Mouse (Mus musculus) common myeloid progenitor, adult 5-6 weeks (primary cell): ENCODE data around the gene Rps19. TPM values are rescaled to one million over a fixed set of nuclear protein-coding genes. Genes with fewer than 3 reads are reported as not detected.

ENCODE experiments used
- ATAC-seq: replicated peaks from 2 replicates; pipeline ENCODE4 v1.8.0; 2016; ENCODE audit warnings: low read depth, mild to moderate bottlenecking, moderate TSS enrichment, inconsistent platforms; ENCODE audit not compliant: poor library complexity, severe bottlenecking
- total RNA-seq: library from RNA; stranded (forward); fragments of 200-1000, 187-1606 nt; gene quantifications from 2 replicates; pipeline ENCODE4 v1.2.3, GENCODE M21; 2017

Rps19 gene
- total RNA-seq, 1 experiment from 2014 or later, result 1,538 TPM

DNA sequence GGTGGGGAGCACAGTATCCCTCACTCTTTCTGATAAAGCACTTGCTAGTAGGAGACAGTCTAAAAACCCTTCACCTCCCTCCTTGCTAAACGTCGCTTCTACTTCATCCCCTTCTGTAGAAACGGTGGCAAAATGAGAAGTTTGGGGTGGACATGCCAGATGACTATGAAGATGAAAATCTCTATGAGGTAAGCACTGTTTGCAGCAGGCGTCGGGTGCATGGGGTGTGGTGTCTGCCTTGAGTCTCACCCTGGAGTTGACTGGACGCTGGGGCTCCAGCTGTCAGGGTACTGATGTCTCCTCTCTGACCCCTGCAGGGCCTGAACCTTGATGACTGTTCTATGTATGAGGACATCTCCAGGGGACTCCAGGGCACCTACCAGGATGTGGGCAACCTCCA is 16.9 kb downstream of the Rps19 start:
- no peak for ATAC-seq

DNA sequence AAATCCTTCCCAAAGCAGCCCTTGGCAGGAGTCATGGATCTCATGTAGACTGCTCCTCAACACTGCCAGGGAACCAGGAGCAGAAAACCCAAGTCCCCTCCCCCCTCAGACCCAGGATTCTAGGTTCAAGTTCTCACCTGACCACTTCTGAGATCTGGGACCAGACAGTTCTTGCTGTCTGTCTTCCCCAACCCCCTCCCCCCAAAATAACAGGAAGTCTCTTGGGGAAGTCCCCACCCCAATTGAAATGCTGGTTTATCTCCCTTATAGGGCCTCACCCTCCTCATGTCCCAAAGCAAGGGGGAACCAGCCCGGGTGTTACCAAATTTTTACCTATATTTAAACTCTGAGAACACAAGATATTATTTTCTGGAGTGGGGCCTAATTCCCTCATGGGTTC is 17.7 kb downstream of the Rps19 start:
- no peak for ATAC-seq

GRCm38 (mm10) chr7:24902264-24902629 is 18.1 kb downstream of the Rps19 start:
- no peak for ATAC-seq

DNA sequence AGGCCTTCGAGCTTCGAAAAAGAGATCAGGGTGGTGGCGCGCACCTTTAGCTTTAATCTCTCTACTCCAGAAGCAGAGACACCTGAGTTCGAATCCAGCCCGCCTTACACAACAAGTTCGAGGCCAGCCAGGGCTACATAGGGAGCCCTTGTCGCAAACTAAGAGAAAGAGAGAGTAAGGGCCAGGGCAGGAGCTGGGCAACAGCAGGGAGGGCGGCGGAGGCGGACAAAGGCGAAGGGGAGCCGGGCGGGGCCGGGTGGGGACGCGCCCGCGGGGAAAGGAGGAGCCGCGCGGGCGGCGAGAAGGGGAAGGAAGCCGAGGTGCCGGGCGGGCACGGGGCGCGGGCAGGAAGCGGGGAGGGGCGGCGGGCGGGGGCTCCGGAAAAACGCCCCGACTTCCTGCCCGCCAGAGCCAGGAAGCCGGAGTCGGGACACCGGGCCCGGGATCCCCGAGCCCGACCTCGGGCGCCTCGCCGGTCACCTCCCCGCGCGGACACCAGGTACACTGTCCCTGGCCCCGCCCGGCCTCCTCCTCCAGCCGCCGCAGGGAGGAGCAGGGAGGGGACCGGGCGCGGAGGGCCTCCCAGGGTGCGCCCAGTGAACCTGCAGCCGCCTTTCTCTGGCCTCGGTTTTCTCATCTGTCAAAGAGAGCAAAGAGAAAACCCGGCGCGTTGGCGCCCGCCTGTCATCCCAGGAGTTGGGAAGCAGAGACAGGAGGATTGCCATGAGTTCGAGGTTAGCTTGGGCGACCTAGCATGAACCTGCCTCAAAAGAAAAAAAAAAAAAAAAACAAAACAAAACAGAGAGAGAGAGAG is 18.7 kb downstream of the Rps19 start, which contains the start of gene Arhgef1:
TSS of gene Arhgef1 (plus strand) at position 283 of the 814 bp plus-strand sequence.
- ATAC-seq, result 0 out of 2 replicates have a peak, but pooled peaks have one; percentile 4

- ATAC-seq, result no peak
Measured at GRCm38 (mm10) chr7:24903444-24903825, 19.3 kb downstream of the Rps19 start.

GRCm38 (mm10) chr7:24904070-24904483 is 19.9 kb downstream of the Rps19 start:
- peak; percentile 79 for ATAC-seq

- peak; percentile 36; the same call in 1 of the 2 replicates for ATAC-seq
Measured at GRCm38 (mm10) chr7:24904936-24905335, 20.8 kb downstream of the Rps19 start.

DNA sequence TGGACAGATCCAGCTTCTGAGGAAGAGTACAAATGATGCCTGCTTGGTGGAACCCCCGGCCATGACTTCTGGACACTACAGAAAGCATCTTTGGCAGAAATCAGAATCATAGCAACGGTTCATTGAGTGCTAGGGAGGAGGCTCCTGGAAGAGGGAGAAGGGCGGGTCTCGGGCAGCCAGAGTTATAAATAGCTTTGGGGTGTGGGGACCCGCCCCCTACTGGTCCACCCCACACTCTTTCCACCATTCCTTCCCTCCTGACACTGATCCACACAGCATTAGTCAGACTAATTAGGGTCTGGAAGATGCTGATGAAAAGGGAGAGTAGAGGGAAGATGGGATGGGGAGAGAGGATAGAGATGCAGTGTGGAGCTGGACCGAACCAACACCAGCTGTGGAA is 22.4 kb downstream of the Rps19 start:
- ATAC-seq, result no peak

DNA sequence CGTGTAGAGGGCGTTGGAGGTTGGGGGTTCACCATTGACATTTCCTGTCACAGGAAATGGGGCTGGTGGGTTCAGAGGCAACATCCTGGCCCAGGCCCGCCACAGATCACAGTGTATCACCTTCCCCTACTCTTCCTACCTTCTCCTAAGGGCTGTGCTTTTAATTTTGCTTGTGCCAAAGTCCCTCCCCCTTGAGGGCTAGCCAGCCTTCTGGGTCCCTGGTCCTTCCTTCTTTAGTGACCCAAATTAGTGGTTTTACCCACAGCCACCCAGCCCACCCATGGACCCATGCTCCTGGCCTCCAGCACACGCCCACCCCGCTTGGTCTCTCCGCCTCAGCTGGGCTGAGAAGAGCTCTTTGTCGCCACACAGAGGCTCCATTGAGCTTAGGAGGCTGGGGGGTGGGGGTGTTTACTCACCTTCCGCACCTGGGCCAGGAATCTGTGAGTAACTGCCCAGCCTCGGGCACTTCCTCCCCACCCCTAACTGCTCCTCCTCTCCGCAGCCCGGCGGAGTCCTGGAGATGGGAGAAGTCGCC is 23.1 kb downstream of the Rps19 start:
- peak; percentile 37 for ATAC-seq

- no peak for ATAC-seq
Measured at GRCm38 (mm10) chr7:24912480-24912879, 28.3 kb downstream of the Rps19 start.

GRCm38 (mm10) chr7:24918763-24919323 is 34.7 kb downstream of the Rps19 start:
- ATAC-seq, result no peak

GRCm38 (mm10) chr7:24919728-24920127 is 35.6 kb downstream of the Rps19 start:
- ATAC-seq, result no peak

GRCm38 (mm10) chr7:24930475-24930874 is 46.3 kb downstream of the Rps19 start:
- ATAC-seq, result no peak

DNA sequence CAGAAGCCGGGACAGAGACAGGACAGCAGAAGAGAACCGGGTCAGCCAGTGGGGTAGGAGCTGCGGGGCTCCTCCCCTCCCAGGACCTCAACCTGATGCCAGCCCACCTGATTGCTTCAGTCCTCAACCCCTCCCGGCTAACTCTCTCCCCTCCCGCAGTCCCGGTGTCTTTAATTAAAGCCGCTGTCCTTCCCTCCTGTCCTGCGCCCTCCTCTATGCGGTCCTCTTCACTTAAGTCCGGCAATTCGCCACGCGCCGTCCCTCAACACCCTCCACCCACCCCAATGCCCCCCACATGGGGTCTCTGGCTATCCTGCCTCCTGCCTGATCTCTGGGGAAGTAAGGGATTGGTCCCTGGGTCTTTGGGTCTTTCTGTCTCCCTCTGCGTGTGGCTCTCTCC is 47.5 kb downstream of the Rps19 start:
- no peak for ATAC-seq

Other genes starting within 250 kb of the Rps19 start
- not detected in 2 replicates for gene Lypd3, start 247.8 kb upstream of the Rps19 start, total RNA-seq
- gene Tex101, start 207.7 kb upstream of the Rps19 start, total RNA-seq, result not detected in 2 replicates
- gene BC049730, start 175.1 kb upstream of the Rps19 start, total RNA-seq, result not detected in 2 replicates
- not detected in 2 replicates for gene Gm4763, start 157.5 kb upstream of the Rps19 start, total RNA-seq
- gene Cd177, start 124.1 kb upstream of the Rps19 start, total RNA-seq, result 5.7 and 9.7 TPM in 2 replicates
- 1.2 TPM in 1 of 2 replicates, not detected in the other for gene Ceacam10, start 107.2 kb upstream of the Rps19 start, total RNA-seq
- 34.7 and 43.7 TPM in 2 replicates for gene Gm9844, start 22.2 kb upstream of the Rps19 start, total RNA-seq
- gene Lypd4, start 14.4 kb upstream of the Rps19 start, total RNA-seq, result not detected in 2 replicates
- gene Dmrtc2, start 14.3 kb upstream of the Rps19 start, total RNA-seq, result not detected in 2 replicates
- gene Cd79a, start 13.0 kb downstream of the Rps19 start, total RNA-seq, result not detected in 2 replicates
- 43.2 and 54.1 TPM in 2 replicates for gene Arhgef1, start 18.5 kb downstream of the Rps19 start, total RNA-seq
- not detected in 2 replicates for gene Gm4881, start 60.1 kb downstream of the Rps19 start, total RNA-seq
- gene Rabac1, start 88.4 kb downstream of the Rps19 start, total RNA-seq, result 78.3 and 82.6 TPM in 2 replicates
- 17.1 and 23.8 TPM in 2 replicates for gene Atp1a3, start 121.6 kb downstream of the Rps19 start, total RNA-seq
- gene Grik5, start 188.0 kb downstream of the Rps19 start, total RNA-seq, result 10.4 and 11.5 TPM in 2 replicates
- gene Zfp574, start 188.2 kb downstream of the Rps19 start, total RNA-seq, result 4.8 and 8.4 TPM in 2 replicates